Mouse (Mus musculus) CH12.LX (cell line): ENCODE data around the gene Mamdc2. TPM values are rescaled to one million over a fixed set of nuclear protein-coding genes. Genes with fewer than 3 reads are reported as not detected.

Experiments
- DNase-seq: peaks from one replicate; pipeline ENCODE4 v3.0.0-alpha.2; 2013; ENCODE audit errors: extremely low read depth
- H3K27ac ChIP-seq: 2 replicates; pipeline ENCODE4 v1.5.1; 2012; ENCODE audit warnings: low read depth, mild to moderate bottlenecking, control low read depth, moderate library complexity; ENCODE audit not compliant: insufficient read depth
- H3K27me3 ChIP-seq: replicated peaks from 2 replicates; pipeline ENCODE3; 2012; ENCODE audit warnings: inconsistent platforms
- H3K36me3 ChIP-seq, 2 experiments: replicated peaks in 1 of 2; 2 replicates each; pipeline versions ENCODE3 to v1.6.1; 2012; ENCODE audit warnings: inconsistent platforms in 1 of 2, low read length in 1 of 2, mild to moderate bottlenecking in 1 of 2, mixed read lengths in 1 of 2, moderate library complexity in 1 of 2; ENCODE audit not compliant: control insufficient read depth in 1 of 2, insufficient read depth in 1 of 2
- H3K4me1 ChIP-seq, 2 experiments: 2 replicates each; pipeline ENCODE4 v1.6.1; 2012; ENCODE audit warnings: inconsistent platforms in 1 of 2, moderate library complexity in 1 of 2; ENCODE audit not compliant: insufficient read depth in 2 of 2, control insufficient read depth in 1 of 2
- H3K4me2 ChIP-seq: 2 replicates; pipeline ENCODE4 v1.6.1; 2012; ENCODE audit warnings: low read depth, mild to moderate bottlenecking, control low read depth; ENCODE audit not compliant: poor library complexity, insufficient read depth, severe bottlenecking
- H3K4me3 ChIP-seq, 3 experiments: fragments of 150-350 bp in 1 of 3; sonication (generic) in 1 of 3; replicated peaks in 1 of 3; 2 replicates each; pipeline versions ENCODE3 to v1.5.1; 2011 to 2012; ENCODE audit warnings: low read depth in 2 of 3, low read length in 2 of 3, mild to moderate bottlenecking in 2 of 3, moderate library complexity in 2 of 3, control low read depth in 1 of 3, improper control_type of control experiment in 1 of 3, inconsistent platforms in 1 of 3, mixed read lengths in 1 of 3; ENCODE audit not compliant: poor library complexity in 1 of 3
- H3K79me2 ChIP-seq: replicated peaks from 2 replicates; pipeline ENCODE4 v1.6.1; 2012; ENCODE audit warnings: mild to moderate bottlenecking, moderate library complexity; ENCODE audit not compliant: control insufficient read depth, poor library complexity, insufficient read depth, severe bottlenecking; ENCODE audit errors: extremely low read depth
- H3K9ac ChIP-seq: 2 replicates; pipeline ENCODE4 v1.6.1; 2012; ENCODE audit warnings: low read depth, mild to moderate bottlenecking, control low read depth, moderate library complexity; ENCODE audit not compliant: insufficient read depth
- H3K9me3 ChIP-seq: replicated peaks from 2 replicates; pipeline ENCODE3; 2012; ENCODE audit warnings: low read length, inconsistent platforms, mixed read lengths
- BHLHE40 ChIP-seq: IDR thresholded peaks from 2 replicates; pipeline ENCODE4 v1.6.1; 2011; ENCODE audit warnings: mild to moderate bottlenecking, low read depth, low read length, improper control_type of control experiment
- CHD1 ChIP-seq: IDR thresholded peaks from 2 replicates; pipeline ENCODE4 v1.6.1; 2012; ENCODE audit warnings: low read depth, low read length, improper control_type of control experiment, inconsistent platforms
- CTCF ChIP-seq, 2 experiments: IDR thresholded peaks in 1 of 2; conservative IDR thresholded peaks in 1 of 2; 2 replicates each; pipeline ENCODE4 v1.5.1; 2011 to 2012; ENCODE audit warnings: low read depth in 2 of 2, low read length in 2 of 2, improper control_type of control experiment in 1 of 2, inconsistent platforms in 1 of 2, mild to moderate bottlenecking in 1 of 2, moderate library complexity in 1 of 2
- E2F4 ChIP-seq: IDR thresholded peaks from 2 replicates; pipeline ENCODE4 v1.6.1; 2011; ENCODE audit warnings: low read depth, low read length, improper control_type of control experiment; ENCODE audit not compliant: insufficient replicate concordance
- ELF1 ChIP-seq: IDR thresholded peaks from 2 replicates; pipeline ENCODE4 v1.6.1; 2014; ENCODE audit warnings: low read depth, mild to moderate bottlenecking, inconsistent platforms, low read length, improper control_type of control experiment
- ETS1 ChIP-seq: conservative IDR thresholded peaks from 2 replicates; pipeline ENCODE4 v1.6.1; 2012; ENCODE audit warnings: low read depth, mild to moderate bottlenecking, inconsistent platforms, low read length, improper control_type of control experiment, moderate library complexity
- GABPA ChIP-seq: IDR thresholded peaks from 2 replicates; pipeline ENCODE4 v1.6.1; 2012; ENCODE audit warnings: low read depth, low read length, improper control_type of control experiment, inconsistent platforms; ENCODE audit not compliant: insufficient replicate concordance
- HCFC1 ChIP-seq: IDR thresholded peaks from 2 replicates; pipeline ENCODE4 v1.6.1; 2012; ENCODE audit warnings: low read depth, mild to moderate bottlenecking, inconsistent platforms, low read length, improper control_type of control experiment
- IRF4 ChIP-seq: IDR thresholded peaks from 2 replicates; pipeline ENCODE4 v1.6.1; 2014; ENCODE audit warnings: low read depth, mild to moderate bottlenecking, inconsistent platforms, low read length, improper control_type of control experiment
- JUN ChIP-seq: IDR thresholded peaks from 2 replicates; pipeline ENCODE4 v1.6.1; 2011; ENCODE audit warnings: low read depth, mild to moderate bottlenecking, low read length, improper control_type of control experiment, moderate library complexity; ENCODE audit not compliant: insufficient read depth
- JUND ChIP-seq: conservative IDR thresholded peaks from 2 replicates; pipeline ENCODE4 v1.6.1; 2011; ENCODE audit warnings: low read depth, low read length, improper control_type of control experiment
- KAT2A ChIP-seq: IDR thresholded peaks from 2 replicates; pipeline ENCODE4 v1.6.1; 2012; ENCODE audit warnings: low read length, improper control_type of control experiment, inconsistent platforms; ENCODE audit not compliant: insufficient replicate concordance
- MAFK ChIP-seq: IDR thresholded peaks from 2 replicates; pipeline ENCODE4 v1.6.1; 2011; ENCODE audit warnings: low read length, improper control_type of control experiment; ENCODE audit not compliant: insufficient replicate concordance
- MAX ChIP-seq: IDR thresholded peaks from 2 replicates; pipeline ENCODE4 v1.6.1; 2011; ENCODE audit warnings: low read length, improper control_type of control experiment
- MXI1 ChIP-seq: IDR thresholded peaks from 2 replicates; pipeline ENCODE4 v1.6.1; 2011; ENCODE audit warnings: mild to moderate bottlenecking, low read depth, low read length, improper control_type of control experiment
- MYC ChIP-seq: IDR thresholded peaks from 2 replicates; pipeline ENCODE4 v1.6.1; 2011; ENCODE audit warnings: low read depth, mild to moderate bottlenecking, improper control_type of control experiment, low read length
- NELFE ChIP-seq: IDR thresholded peaks from 2 replicates; pipeline ENCODE4 v1.6.1; 2011; ENCODE audit warnings: low read depth, low read length, improper control_type of control experiment
- POLR2AphosphoS2 ChIP-seq: IDR thresholded peaks from 2 replicates; pipeline ENCODE4 v1.6.1; 2011; ENCODE audit warnings: low read depth, low read length, improper control_type of control experiment
- RAD21 ChIP-seq: IDR thresholded peaks from 2 replicates; pipeline ENCODE4 v1.6.1; 2011; ENCODE audit warnings: low read depth, mild to moderate bottlenecking, low read length, improper control_type of control experiment, moderate library complexity
- RCOR1 ChIP-seq: conservative IDR thresholded peaks from 2 replicates; pipeline ENCODE4 v1.6.1; 2012; ENCODE audit warnings: low read depth, mild to moderate bottlenecking, inconsistent platforms, low read length, improper control_type of control experiment
- SMC3 ChIP-seq: IDR thresholded peaks from 2 replicates; pipeline ENCODE4 v1.6.1; 2011; ENCODE audit warnings: low read depth, low read length, improper control_type of control experiment
- UBTF ChIP-seq: IDR thresholded peaks from 2 replicates; pipeline ENCODE4 v1.6.1; 2012; ENCODE audit warnings: low read depth, mild to moderate bottlenecking, inconsistent platforms, low read length, improper control_type of control experiment, moderate library complexity
- USF1 ChIP-seq: IDR thresholded peaks from 2 replicates; pipeline ENCODE4 v1.6.1; 2014; ENCODE audit warnings: low read depth, mild to moderate bottlenecking, inconsistent platforms, low read length, improper control_type of control experiment
- ZC3H11A ChIP-seq: IDR thresholded peaks from 2 replicates; pipeline ENCODE4 v1.6.1; 2012; ENCODE audit warnings: low read depth, mild to moderate bottlenecking, inconsistent platforms, low read length, improper control_type of control experiment
- ZKSCAN1 ChIP-seq: IDR thresholded peaks from 2 replicates; pipeline ENCODE4 v1.6.1; 2012; ENCODE audit warnings: low read depth, inconsistent platforms, low read length, improper control_type of control experiment, borderline replicate concordance
- ZMIZ1 ChIP-seq: IDR thresholded peaks from 2 replicates; pipeline ENCODE4 v1.6.1; 2012; ENCODE audit warnings: low read depth, mild to moderate bottlenecking, inconsistent platforms, low read length, improper control_type of control experiment
- ZNF384 ChIP-seq: IDR thresholded peaks from 2 replicates; pipeline ENCODE4 v1.6.1; 2012; ENCODE audit warnings: low read depth, low read length, improper control_type of control experiment, inconsistent platforms
- dilution Hi-C: fragments of 300-500 bp; cut with MboI; formaldehyde crosslinking; loops from 2 replicates; pipeline ENCODE4 v1.14.3; 2020; ENCODE audit warnings: low sequenced_read_pairs; ENCODE audit not compliant: extremely low pct_unique_long_range_greater_than_20kb, extremely low pct_ligation_motif_present
- in situ Hi-C: fragments of 300-500 bp; cut with MboI; formaldehyde crosslinking; loops from 3 replicates; pipeline ENCODE4 v1.14.3; 2019; ENCODE audit warnings: low sequenced_read_pairs, low pct_ligation_motif_present, low pct_unique_long_range_greater_than_20kb, mixed read lengths
- polyA plus RNA-seq: library from polyadenylated mRNA; unstranded; fragments of >175 nt; gene quantifications from 2 replicates; pipeline ENCODE4 v1.2.1, GENCODE M21; 2012; ENCODE audit warnings: low read depth; ENCODE audit not compliant: insufficient read length
- total RNA-seq, 2 experiments: library from RNA; depleted of rRNA; stranded (reverse); fragments of 300-350 nt in 1 of 2; fragments of >200 nt in 1 of 2; gene quantifications; 2 replicates each; pipeline ENCODE4 v1.2.3; 2012 to 2014

Mamdc2 gene
- total RNA-seq (2012; rRNA removed) (0.04 and 0.08 TPM in 2 replicates), total RNA-seq (2014; rRNA removed) (0.35 and 0.67 TPM in 2 replicates), polyA plus RNA-seq (0.17 and 0.20 TPM in 2 replicates)

GRCm38 (mm10) chr19:23447988-23448497 lies at the start of gene Mamdc2:
Gene Mamdc2, minus strand, starts transcription at chr19:23448442.
- Histone ChIP-seq H3K27me3 (no peaks in the 10 kb centered on the region), H3K4me1 (peaks cover 0 to 17% of the 10 kb centered on the region in 2 experiments; a peak in 2 of 4 replicates), H3K4me2 (peak within 1 kb of the TSS; percentile 97), H3K9me3 (peaks cover 5% of the 10 kb centered on the region), H3K4me3 (peak within 1 kb of the TSS; percentile 16 to 46 (median 28)), H3K79me2 (no peaks in the 10 kb centered on the region), H3K27ac (no peak within 1 kb of the TSS), H3K9ac (no peak within 1 kb of the TSS), H3K36me3 (no peaks in the 10 kb centered on the region)
- in situ Hi-C loops (no loop called here), dilution Hi-C loops (no loop called here)
- TF ChIP-seq CTCF (conservative IDR thresholded peaks at IDR 0.05 in 1 of 2, IDR thresholded peaks at IDR 0.05 in 1 of 2; ENCODE audit: low read depth in 2 of 2, low read length in 2 of 2) (no peak), UBTF (no peak; the same call in 1 of the 2 replicates), IRF4 (no peak), NELFE (no peak), ZKSCAN1 (no peak), GABPA (no peak), ZNF384 (no peak), JUND (no peak), ETS1 (no peak), ELF1 (no peak), RAD21 (no peak), RCOR1 (no peak), BHLHE40 (no peak), MAX (no peak), SMC3 (no peak), POLR2AphosphoS2 (no peak), ZC3H11A (no peak), E2F4 (no peak), HCFC1 (no peak), MYC (no peak)
- DNase-seq: peak; percentile 36

GRCm38 (mm10) chr19:23498011-23498410 lies 49.8 kb upstream of the Mamdc2 start:
- no peak overlapping the region for H3K4me2 ChIP-seq

More at GRCm38 (mm10) chr19:23498011-23498410, 49.8 kb upstream of the Mamdc2 start:
- dilution Hi-C loops (no loop called here), in situ Hi-C loops (no loop called here)
- Histone ChIP-seq H3K79me2 (no peaks in the 10 kb centered on the region), H3K36me3 (no peaks in the 10 kb centered on the region), H3K9me3 (no peaks in the 10 kb centered on the region), H3K4me3 (no peak overlapping the region), H3K4me1 (peaks cover 0 to 3% of the 10 kb centered on the region in 2 experiments; a peak in 1 of 4 replicates), H3K27ac (no peak overlapping the region), H3K9ac (no peak overlapping the region), H3K27me3 (no peaks in the 10 kb centered on the region)
- no peak for DNase-seq
- TF ChIP-seq USF1 (no peak), KAT2A (no peak), MXI1 (no peak), CHD1 (no peak), ELF1 (no peak), IRF4 (no peak), UBTF (no peak), HCFC1 (no peak), E2F4 (no peak), GABPA (no peak), JUN (no peak), MAFK (no peak), RAD21 (no peak), ZMIZ1 (no peak)
